Mouse (Mus musculus) megakaryocyte, embryonic 14.5 days (primary cell): ENCODE measurements around the gene Fam98c.

Source experiments
- FLI1 ChIP-seq: IDR thresholded peaks from 2 replicates; pipeline ENCODE4 v1.6.1; 2012; ENCODE audit warnings: low read length, inconsistent platforms, mixed read lengths
- GATA1 ChIP-seq: IDR thresholded peaks from 3 replicates; pipeline ENCODE4 v1.6.1; 2012; ENCODE audit warnings: mixed read lengths, low read length, inconsistent platforms, borderline replicate concordance

DNA sequence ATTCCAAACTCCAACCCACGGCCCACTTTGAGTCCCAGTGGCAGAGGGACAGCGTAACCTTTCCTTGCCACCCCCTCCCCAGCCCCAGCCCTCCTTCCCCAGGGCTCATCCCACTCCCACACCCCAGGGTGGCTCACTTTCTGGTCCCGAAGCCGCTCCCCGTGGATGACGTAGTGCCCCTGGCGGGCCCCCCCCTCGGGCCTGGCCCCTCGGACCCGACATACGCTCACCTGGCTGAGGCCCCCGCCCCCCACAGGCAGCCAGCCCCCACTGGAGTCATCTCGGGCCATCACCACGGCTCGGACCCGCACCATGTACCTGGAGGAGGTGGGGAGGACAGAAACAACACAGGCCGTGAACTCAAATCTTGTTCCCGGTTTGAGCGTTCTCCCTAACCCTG lies 11.6 kb upstream of the Fam98c start:
- TF ChIP-seq FLI1, result no peak
- TF ChIP-seq GATA1, result no peak
